Mouse (Mus musculus): ENCODE data around the gene Mrln.
"Not testable (repeated sequence)": the region's sequence is repeated elsewhere in the genome, so short reads cannot be mapped to it uniquely, and the experiment has no call there.

The Mrln gene

DNA sequence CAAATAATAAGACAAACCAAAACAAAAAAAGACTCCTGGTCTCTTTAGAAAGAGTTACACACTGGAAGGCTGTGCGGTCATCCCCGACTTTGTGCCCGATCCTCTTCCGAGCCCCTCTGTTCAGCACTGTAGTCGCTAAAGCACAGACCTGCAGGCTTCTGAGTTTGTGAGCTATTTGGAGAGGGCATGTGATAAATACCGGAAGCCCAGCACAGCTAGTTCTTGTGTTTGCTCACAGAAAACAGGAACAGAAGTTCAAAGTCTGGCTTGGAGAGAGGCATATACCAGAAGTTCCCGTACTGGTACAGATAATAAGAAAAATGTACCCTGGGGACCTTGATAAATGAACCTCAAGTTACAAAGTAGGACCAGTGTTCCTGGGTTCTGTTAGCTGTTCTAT is 9.2 kb upstream of the Mrln start:
- DNase-seq (ENCODE audit: low spot score in 2 of 2) = no peak

DNA sequence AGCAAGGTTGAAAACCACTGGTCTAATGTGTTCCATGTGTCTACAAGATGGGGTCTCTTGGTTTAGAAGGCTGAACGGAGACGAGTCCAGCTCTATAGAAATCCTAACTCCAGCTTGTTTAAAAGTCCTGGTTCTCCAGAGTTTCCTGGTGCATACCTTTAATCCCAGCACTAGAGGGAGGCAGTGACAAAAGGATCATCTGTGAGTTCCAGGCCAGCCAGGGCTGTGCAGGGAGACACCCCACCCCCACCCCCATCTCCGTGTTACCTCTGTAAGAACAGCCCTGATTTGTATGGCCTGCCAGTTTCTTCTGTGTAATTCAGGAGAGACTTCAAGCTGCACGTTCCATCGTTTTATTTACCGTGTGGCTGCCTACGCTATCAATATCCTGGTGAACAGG is 8.7 kb upstream of the Mrln start:
- no peak for DNase-seq (ENCODE audit: low spot score in 2 of 2)

DNA sequence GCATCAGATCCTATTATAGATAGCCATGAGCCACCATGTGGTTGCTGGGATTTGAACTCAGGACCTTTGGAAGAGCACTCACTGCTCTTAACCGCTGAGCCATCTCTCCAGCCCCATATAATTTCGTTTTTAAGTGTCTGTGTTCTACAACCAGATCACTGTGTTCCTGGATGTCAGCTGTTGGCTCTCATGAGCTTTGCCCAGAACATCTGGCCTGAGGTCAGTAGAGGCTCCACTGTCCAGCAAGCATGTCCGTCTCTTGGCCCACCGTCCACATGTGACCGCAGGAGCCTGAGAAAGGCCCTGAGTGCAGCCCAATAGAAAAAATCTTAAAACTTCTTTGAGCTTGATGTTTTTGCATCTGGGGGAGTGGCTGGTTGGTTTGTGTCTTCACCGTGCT is 7.8 kb upstream of the Mrln start:
- DNase-seq (ENCODE audit: low spot score in 2 of 2) = no peak

DNA sequence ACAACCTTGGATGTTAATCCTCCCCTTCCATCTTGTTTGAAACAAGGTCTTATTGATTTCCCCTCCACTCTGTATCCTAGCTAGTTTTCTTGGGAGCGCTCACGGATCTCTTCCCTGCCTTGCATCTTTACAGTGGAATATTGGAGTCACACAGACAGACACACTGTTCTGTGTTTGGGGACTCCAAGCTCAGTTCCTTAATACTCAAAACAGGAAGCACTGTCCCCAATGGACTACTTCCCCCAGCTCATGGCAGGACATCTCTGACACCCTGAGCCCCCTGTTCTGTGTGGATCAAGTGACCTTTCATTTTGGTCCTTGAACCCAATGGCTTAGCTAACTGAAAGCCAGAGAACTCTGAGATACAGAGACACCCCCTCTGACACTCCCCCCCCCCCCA is 6.9 kb upstream of the Mrln start:
- no peak for DNase-seq (ENCODE audit: low spot score in 2 of 2)

DNA sequence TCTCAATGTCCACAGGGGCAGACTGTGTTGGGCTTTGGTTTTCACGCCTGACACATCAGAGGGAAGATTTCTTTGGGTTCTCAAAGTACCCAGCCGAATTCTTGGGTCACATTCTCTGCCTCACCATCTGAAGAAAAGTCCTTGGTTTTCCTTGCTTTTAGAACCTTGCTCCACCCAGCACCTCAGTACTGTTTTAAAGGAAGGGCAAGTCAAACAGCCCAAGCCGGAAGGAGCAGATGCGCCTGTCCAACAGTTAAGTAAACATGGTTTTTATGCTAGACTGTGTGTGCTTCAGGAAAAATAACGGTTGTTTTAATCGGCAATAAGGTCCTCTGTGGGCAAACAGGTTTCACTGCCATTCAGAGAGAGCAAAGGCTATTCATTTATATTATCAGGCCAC is 6.5 kb upstream of the Mrln start:
- DNase-seq (ENCODE audit: low spot score in 2 of 2) = no peak

DNA sequence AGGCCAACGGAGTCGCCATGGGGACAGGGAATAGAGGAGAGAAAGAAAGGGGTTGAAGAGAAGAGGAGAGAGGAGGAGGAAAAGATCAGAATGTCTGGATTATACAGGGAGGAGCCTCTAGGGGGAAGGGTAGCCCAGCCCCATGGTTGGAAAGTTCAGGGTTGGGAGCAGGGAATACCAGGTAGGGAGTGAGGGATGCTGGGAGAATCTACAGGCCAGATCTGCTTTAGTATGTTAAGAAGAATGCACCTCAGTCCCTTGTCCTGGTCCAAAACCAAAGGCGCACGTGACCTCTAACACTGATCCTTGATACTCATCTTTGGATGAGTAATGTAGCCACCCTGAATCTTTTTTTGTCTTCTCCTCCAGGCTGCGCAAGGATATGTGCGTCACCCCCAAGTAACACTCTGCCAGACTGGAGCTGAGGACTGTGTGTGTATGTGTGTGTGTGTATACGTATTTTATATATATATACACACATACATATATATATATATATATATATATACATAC is 5.5 kb upstream of the Mrln start:
- no peak for DNase-seq (ENCODE audit: low spot score in 2 of 2)

DNA sequence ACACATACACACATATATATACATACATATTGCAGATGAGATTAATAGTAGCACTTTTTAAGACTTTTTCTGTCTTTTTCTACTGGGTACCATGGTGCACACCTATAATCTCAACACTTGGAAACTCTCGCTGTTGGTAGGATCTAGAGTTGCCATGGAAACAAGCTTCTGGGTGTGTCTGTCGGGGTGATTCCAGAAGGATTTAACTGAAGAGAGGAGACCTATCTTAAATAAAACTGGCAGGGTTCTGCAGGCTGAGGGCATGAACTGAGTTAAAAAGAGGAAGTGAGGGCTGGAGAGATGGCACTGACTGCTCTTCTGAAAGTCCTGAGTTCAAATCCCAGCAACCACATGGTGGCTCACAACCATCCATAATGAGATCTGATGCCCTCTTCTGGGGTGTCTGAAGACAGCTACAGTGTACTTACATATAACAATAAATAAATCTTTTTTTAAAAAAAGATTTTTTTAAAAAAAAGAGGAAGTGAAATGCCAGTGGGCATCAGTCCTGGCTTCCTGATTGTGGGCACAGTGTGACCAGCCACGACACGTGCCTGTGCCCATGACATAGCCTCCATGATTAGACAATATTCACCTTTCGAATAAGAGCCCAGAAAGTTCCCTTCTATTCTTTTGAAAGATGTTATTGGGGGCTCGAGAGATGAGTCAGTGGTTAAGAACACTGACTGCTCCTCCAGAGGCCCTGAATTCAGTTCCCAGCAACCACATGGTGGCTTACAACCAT is 4.8 kb upstream of the Mrln start:
- DNase-seq (ENCODE audit: low spot score in 2 of 2) = no peak

DNA sequence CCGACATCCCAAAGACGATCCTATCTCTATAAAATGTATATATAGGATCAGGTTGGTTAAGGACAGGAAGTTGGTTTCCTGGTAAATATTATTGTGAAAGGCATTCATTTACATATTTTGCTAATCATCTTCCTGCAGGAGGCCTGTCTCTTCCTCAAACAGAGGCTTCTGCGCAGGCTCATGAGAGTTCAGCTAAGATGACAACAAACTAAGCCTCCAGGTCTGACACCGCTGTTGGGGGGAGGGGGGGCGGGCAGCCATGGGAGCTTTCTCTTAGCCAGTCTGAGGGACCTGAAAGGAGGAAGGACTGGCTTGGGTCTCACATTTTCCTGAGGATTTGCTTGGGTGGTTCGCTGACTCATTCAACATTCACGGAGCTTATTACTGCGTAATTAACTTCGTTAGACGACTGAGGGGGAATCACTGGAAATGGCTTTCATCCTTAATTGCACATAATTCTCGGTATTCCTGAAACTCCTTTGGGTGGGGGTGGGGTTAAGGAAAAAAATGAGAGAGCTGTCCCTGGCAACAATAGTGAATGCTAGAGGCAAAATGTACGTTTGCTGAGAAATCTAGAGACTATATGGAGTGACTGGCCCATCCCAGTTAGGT is 3.5 kb upstream of the Mrln start:
- DNase-seq (ENCODE audit: low spot score in 2 of 2) = no peak

DNA sequence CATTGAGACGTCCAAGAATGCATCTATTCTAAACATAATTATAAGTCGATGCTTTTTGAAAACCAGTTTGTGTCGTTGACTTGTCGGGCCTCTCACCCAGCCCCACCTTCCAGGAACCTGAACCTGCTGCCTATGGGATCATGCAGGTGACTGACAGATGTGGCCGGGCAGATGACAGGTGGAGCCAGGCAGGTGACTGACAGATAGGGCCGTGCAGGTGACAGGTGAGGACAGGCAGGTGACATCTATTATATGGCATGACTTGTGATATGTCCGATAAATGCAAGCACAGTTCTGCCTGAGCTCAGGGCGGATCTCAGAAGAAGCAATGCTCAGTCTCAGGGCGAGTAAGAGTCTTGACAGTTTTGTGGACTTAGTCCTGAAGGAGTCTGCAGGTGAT is 6.8 kb downstream of the Mrln start:
- DNase-seq (ENCODE audit: low spot score in 2 of 2) = no peak

DNA sequence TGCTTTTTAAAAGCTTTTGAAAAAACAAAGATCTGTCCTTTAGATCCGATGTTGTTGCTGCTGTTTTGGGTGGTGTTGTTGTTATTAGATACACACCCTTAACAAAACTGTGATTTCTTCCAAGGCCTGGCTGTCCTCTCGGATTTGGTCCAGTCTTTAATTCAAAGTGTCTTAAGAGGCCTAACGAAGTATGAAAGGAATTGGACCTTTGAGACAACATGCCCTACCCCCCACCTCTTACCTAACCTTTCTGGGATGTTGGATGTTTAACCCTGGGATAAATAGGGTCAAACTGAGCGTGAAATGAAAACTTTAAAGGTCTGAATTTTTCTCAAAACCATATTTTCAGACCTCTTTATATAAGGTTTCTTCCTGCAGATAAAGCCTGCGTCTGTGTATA is 16.5 kb downstream of the Mrln start:
- DNase-seq (ENCODE audit: low spot score in 2 of 2) = no peak

DNA sequence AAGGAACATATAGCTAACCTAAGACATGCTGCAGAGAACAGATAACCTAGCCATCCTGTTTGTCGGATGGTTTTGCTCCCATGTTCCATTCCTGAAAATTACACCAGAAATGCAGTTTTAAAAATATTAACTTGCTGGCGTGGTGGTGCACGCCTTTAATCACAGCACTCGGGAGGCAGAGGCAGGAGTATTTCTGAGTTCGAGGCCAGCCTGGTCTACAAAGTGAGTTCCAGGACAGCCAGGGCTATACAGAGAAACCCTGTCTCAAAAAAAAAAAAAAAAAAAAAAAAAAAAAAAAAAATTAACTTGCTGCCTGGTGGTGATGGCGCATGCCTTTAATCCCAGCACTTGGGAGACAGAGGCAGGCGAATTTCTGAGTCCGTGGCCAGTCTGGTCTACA is 17.8 kb downstream of the Mrln start:
- DNase-seq (ENCODE audit: low spot score in 2 of 2) = not testable (repeated sequence)

DNA sequence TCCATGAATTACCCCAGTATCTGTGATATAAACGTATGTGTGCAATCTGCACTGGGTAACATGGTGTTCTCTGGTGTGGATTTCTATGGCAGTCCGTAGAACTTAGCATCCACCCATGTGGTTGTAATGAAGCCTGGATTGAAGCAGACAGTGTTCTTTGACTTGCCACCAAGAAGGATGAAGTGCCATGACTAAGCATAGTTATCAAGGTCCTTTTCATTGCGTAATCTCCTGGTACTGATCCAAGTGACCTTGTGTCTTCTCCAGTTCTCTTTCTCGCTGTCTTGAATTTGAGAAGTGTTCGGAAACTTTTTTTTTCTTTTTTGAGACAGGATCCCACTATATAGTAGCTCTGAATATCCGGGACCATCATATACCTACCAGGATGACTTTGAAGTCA is 20.1 kb downstream of the Mrln start:
- DNase-seq (ENCODE audit: low spot score in 2 of 2) = no peak

DNA sequence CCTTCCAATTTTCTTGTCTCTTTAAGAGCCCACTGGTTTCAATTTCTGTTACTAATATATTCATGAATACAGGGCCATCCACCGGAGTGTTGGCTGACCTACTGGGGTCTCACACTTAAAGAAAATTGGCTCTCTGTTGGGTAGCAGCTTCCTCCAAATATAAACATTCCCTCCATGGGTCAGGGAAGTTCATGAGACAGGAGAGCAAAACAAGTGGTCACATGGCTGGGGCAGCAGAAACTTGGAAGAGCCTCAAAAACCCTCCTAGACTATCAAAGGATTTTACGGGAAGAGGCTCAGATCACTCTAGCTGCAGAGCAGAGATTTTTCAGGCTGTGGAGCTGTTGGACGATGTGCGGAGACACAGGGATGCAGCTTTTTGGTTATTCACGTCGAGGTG is 21.3 kb downstream of the Mrln start:
- DNase-seq (ENCODE audit: low spot score in 2 of 2) = no peak

DNA sequence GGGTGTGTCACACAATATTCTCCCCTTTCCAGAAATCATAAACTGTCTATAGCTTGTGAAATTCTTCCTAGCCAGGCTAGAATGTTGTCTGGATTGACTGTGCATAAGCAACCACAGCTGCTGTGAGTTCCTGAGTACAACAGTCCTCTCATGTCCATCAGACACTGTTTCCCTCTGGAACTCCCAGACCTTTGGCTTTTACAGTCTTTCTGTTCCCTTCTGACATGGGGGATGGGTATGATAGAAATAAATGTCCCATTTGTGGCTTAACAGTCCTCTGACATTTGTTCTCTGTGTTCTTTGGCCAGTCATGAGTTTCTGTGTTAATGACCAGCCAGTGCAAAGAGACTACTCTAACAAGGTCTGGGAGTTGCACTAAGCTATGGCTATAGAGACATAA is 22.1 kb downstream of the Mrln start:
- DNase-seq (ENCODE audit: low spot score in 2 of 2) = no peak

DNA sequence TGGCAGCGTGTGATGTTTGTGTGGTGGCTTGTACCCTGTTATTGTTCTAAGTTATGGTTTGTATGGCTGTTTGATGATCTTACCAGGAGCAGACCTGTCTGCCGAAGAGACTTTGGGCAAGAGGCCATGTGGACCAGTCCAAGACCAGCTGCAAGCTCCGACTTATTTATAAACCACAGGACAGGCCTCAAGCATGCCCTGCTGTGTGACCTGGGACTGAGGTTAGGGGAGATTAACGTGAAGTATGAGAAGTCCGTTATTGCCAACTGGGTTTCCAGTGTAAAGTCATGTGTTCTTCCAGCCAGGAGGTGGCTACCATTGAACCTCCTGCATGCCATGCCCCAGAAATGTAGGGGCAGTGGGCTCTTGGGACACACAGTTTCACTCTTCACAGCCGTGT is 25.9 kb downstream of the Mrln start:
- no peak for DNase-seq (ENCODE audit: low spot score in 2 of 2)

DNA sequence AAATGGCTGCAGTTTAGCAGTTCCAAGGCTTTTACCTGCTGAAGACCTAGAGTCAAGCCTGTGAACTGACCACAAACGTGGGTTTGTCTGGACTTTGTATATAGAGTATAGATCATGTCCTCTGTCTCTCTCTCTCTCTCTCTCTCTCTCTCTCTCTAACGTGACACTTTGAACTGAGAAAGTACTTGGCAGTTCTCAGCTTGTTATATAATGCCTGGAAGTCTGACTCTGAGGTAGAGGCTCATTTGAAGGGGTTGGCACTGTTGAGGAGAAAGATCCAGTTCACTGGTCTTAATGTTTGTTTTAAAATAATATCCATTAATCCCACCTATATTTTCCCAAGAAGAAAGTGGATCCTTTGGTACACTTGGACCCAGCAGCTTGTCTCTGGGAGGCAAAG is 33.5 kb downstream of the Mrln start:
- DNase-seq (ENCODE audit: low spot score in 2 of 2) = no peak

DNA sequence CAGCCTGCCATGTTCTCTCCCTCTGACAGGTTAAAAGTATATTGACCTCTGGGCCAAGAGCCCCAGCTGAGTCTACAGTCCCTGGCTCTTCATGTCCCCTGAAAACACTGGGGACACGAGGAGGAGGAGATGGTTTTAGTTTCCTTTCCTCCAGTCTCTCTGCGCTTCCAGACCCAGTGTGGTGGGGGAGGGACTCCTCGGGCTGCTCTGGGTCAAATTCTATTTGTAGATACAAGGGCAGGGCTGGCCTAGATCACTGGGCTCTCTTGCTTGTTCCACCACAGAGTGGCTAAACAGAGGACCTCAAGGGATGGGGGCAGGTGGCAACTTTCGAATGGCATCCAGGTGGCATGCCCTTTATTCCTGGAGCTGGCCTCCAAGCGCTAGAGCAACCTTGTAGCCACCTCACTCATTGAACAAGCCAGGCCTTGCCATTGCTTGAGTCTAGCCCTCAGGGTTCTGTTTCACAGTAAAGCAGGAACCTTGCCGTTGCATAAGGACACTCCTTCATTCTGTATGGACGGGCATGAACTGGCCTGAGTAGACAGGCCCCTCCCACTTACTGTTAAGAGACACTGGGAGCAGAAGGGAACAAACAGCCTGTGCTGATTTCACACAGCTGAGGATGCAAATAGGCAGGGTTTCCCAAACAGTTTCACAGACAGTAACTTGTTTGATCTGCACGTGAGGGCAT is 38.4 kb downstream of the Mrln start:
- DNase-seq (ENCODE audit: low spot score in 2 of 2) = no peak

DNA sequence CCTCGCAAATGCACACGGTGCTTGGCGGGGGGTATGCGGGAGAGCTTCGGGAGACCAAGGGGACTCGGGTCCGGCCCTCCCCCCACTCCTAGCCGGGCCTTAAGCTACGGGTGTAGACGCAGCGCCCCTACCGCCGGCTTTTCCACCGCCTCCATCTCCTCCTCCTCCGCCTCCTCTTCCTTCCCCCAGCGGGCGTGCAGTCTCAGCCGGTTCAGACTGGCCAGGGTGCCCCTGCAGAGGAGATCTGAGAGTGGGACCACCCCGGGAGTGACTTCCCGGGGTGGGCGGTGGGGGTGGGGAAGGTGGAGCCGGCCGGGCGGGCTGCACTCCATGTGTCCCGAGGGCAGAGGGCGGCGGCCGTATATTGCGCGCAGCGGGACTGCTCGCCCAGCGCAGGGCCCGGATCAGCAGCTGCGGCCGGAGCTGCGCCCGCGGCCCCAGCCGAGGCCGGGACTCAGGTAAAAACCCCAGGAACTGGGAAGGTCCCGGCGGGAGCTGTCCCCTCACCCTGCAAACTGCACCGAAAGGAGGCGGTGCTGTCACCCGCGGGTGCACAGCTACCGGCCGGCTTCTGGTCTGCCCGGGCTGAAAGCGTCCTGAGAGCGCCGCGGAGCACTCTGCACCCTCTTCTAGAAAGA is 40.6 kb downstream of the Mrln start, which contains the start of gene Slc16a9:
Gene Slc16a9, plus strand, starts transcription at position 180 of the 638 bp plus-strand sequence.
- DNase-seq (ENCODE audit: low spot score in 2 of 2) = no peak

DNA sequence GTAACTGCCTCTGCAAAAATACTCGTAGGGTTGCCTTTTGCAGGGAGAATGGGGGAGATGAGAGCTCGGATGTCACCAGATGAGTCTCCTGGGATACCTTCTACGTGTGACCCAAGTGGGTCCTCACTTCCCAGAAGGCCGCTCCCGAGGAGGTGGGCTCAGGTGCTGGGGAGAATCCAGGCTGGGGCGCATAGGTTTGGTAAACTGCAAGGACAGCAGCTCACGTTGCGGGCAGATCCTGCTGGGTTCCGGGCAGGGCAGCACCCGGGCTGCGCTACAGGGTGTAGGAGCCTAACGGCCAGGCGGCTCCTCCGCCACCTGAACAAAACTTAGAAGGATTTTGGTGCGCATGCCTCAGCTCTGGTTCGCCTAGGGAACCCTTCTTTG is 41.1 kb downstream of the Mrln start:
- no peak for DNase-seq (ENCODE audit: low spot score in 2 of 2)

DNA sequence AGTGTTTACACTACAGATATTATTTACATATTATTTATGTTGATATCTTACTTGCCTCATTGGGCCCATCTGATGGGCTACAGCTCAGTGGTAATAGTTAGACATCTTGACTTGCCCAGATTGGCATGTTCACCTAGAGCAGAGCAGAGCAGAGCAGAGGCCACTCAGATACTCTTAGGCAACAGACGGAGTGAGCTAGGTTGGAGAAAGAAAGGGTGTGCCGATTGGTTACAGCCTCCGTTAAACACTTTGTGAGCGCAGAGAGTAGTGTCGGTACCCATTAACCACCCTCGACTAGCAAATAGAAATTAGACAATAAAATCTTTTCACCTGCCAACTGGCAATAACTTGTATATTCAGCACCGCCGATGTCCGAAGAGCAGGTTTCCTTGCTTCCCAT is 41.6 kb downstream of the Mrln start:
- DNase-seq (ENCODE audit: low spot score in 2 of 2) = no peak

DNA sequence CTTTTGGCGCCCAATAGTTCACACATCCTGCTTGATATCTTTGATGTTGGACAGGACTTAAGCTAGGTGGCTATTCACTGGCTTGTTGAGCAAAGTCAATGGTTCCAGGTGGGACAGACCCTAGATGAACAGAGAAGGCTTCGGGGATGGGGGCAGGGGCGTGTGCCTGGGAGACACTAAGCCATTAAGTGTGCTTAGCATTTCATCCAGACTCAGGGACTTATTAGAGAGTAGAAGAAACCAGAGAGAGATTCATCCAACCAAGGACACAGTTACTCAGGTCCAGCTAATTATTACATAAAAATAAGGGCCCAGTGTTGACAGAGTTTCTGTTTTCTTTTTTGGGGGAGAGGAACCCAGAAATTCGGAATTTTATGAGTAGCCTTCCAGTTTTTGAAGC is 45.9 kb downstream of the Mrln start:
- DNase-seq (ENCODE audit: low spot score in 2 of 2) = no peak

DNA sequence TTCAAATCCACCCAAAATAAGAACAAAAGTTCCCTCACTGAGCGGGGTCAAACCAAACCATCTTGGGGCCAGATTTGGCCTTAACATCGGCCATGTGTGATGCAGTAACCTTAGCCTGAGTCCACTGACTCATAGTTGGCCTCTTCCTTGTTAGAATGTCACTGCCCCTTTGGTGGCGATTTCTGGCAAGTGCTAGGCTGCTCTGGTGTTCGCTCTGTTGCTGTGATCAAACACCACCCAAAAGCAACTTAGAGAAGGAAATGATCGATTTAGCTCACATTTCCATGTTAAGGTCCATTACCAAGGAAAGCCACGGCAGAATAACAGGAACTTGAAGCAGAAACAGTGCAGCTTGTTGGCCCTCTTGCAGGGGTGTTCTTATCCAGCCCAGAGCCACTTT is 46.3 kb downstream of the Mrln start:
- DNase-seq (ENCODE audit: low spot score in 2 of 2) = no peak

DNA sequence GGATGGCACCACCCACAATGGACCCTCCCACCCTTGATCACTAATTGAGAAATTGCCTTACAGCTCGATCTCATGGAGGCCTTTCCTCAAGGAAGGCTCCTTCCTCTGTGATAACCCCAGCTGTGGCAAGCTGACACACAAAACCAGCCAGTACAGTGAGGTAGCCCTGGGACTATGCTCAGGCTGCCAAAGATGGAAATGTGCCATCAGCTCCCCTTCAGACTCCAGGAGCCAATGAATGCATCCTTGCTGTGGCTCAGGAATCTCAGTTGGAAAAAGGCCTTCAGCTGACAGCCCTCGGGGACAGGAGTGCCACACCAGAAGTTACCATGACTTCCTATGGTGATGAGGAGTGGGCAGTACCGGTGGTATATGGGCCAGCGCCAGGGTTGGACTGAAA is 50.2 kb downstream of the Mrln start:
- DNase-seq (ENCODE audit: low spot score in 2 of 2) = no peak
